Mouse (Mus musculus): ENCODE data around the gene Pla2g12a. TPM values are rescaled to one million over a fixed set of nuclear protein-coding genes. Genes with fewer than 3 reads are reported as not detected.

Pla2g12a gene
- polyA plus RNA-seq, 1 experiment from 2014 or later, result 33.3 TPM

- ChIA-PET POLR2A (no interaction called here), CTCF (interaction anchor here (0.9 to 1.2 kb wide), 2 partner anchors 15 to 16 kb away, joined by 3 read pairs; partner anchors contain the start of gene Pla2g12a)
- no peaks in the 10 kb centered on the region for H3K27me3 ChIP-seq
- ATAC-seq (no peak), DNase-seq (ENCODE audit: low read depth, low spot score) (no peak)
- in situ Hi-C loops (cut with MboI; ENCODE audit: low pct_unique_long_range_greater_than_20kb), result no loop called here
- TF ChIP-seq CTCF (IDR thresholded peaks at IDR 0.05), result peak; percentile 65
These were observed 14.7 kb upstream of the Pla2g12a start for GRCm38 (mm10) chr3:129863698-129864097.

GRCm38 (mm10) chr3:129877327-129877726 is 1.1 kb upstream of the Pla2g12a start:
- no peak for TF ChIP-seq CTCF (IDR thresholded peaks at IDR 0.05)
- in situ Hi-C loops (cut with MboI; ENCODE audit: low pct_unique_long_range_greater_than_20kb), result no loop called here
- no peaks in the 10 kb centered on the region for H3K27me3 ChIP-seq
- DNase-seq (ENCODE audit: low read depth, low spot score), result no peak
- ChIA-PET POLR2A (no interaction called here), CTCF (no interaction called here)
- no peak for ATAC-seq

- in situ Hi-C loops (cut with MboI; ENCODE audit: low pct_unique_long_range_greater_than_20kb), result no loop called here
- ChIA-PET POLR2A (interaction anchor here (1.0 kb wide), 2 partner anchors 15 to 23 kb away, joined by 3 to 6 read pairs; no protein-coding TSS in a partner anchor), CTCF (interaction anchor here (0.8 to 1.3 kb wide), 5 partner anchors 10 to 46 kb away, joined by 3 read pairs; no protein-coding TSS in a partner anchor)
- DNase-seq (ENCODE audit: low read depth, low spot score) (no peak), ATAC-seq (peak; percentile 17)
- H3K27me3 ChIP-seq, result no peaks in the 10 kb centered on the region
- no peak for TF ChIP-seq CTCF (IDR thresholded peaks at IDR 0.05)
These were observed 838 bp downstream of the Pla2g12a start for GRCm38 (mm10) chr3:129879131-129879757.

- TF ChIP-seq CTCF (IDR thresholded peaks at IDR 0.05), result no peak
- DNase-seq (ENCODE audit: low read depth, low spot score), result no peak
- POLR2A ChIA-PET, result interaction anchor here (0.6 to 1.0 kb wide), 3 partner anchors 14 to 32 kb away, joined by 3 to 6 read pairs (median 4); no protein-coding TSS in a partner anchor
- CTCF ChIA-PET, result interaction anchor here (0.8 to 1.3 kb wide), 6 partner anchors 9 to 224 kb away, joined by 3 read pairs; no protein-coding TSS in a partner anchor
- H3K27me3 ChIP-seq, result no peaks in the 10 kb centered on the region
- ATAC-seq, result no peak
- in situ Hi-C loops (cut with MboI; ENCODE audit: low pct_unique_long_range_greater_than_20kb), result no loop called here
These were observed 1.5 kb downstream of the Pla2g12a start for GRCm38 (mm10) chr3:129879913-129880312.

GRCm38 (mm10) chr3:129880925-129881593 is 2.7 kb downstream of the Pla2g12a start:
- no peak for TF ChIP-seq CTCF (IDR thresholded peaks at IDR 0.05)
- H3K27me3 ChIP-seq, result no peaks in the 10 kb centered on the region
- ATAC-seq (no peak), DNase-seq (ENCODE audit: low read depth, low spot score) (no peak)
- ChIA-PET POLR2A (no interaction called here), CTCF (interaction anchor here (1.3 kb wide), 1 partner anchor 10 kb away, joined by 3 read pairs; no protein-coding TSS in a partner anchor)
- in situ Hi-C loops (cut with MboI; ENCODE audit: low pct_unique_long_range_greater_than_20kb), result no loop called here

GRCm38 (mm10) chr3:129885577-129885976 is 7.2 kb downstream of the Pla2g12a start:
- POLR2A ChIA-PET, result no interaction called here

GRCm38 (mm10) chr3:129886430-129886829 is 8.0 kb downstream of the Pla2g12a start:
- ChIA-PET CTCF (interaction anchor here (1.0 to 1.4 kb wide), 2 partner anchors 12 to 13 kb away, joined by 3 read pairs; no protein-coding TSS in a partner anchor), POLR2A (no interaction called here)
- no peak for TF ChIP-seq CTCF (IDR thresholded peaks at IDR 0.05)
- H3K27me3 ChIP-seq, result no peaks in the 10 kb centered on the region
- no peak for ATAC-seq
- DNase-seq (ENCODE audit: low read depth, low spot score), result no peak
- in situ Hi-C loops (cut with MboI; ENCODE audit: low pct_unique_long_range_greater_than_20kb), result no loop called here

More at GRCm38 (mm10) chr3:129885577-129885976, 7.2 kb downstream of the Pla2g12a start:
- CTCF ChIA-PET, result no interaction called here
- no peaks in the 10 kb centered on the region for H3K27me3 ChIP-seq
- TF ChIP-seq CTCF (IDR thresholded peaks at IDR 0.05), result no peak
- in situ Hi-C loops (cut with MboI; ENCODE audit: low pct_unique_long_range_greater_than_20kb), result no loop called here
- DNase-seq (ENCODE audit: low read depth, low spot score) (no peak), ATAC-seq (no peak)

GRCm38 (mm10) chr3:129887779-129888517 is 9.5 kb downstream of the Pla2g12a start:
- in situ Hi-C loops (cut with MboI; ENCODE audit: low pct_unique_long_range_greater_than_20kb), result no loop called here
- TF ChIP-seq CTCF (IDR thresholded peaks at IDR 0.05), result no peak
- H3K27me3 ChIP-seq, result no peaks in the 10 kb centered on the region
- ATAC-seq, result no peak
- POLR2A ChIA-PET, result no interaction called here
- CTCF ChIA-PET, result interaction anchor here (1.7 kb wide), 1 partner anchor 11 kb away, joined by 5 read pairs; no protein-coding TSS in a partner anchor
- no peak for DNase-seq (ENCODE audit: low read depth, low spot score)

- POLR2A ChIA-PET, result no interaction called here
- CTCF ChIA-PET, result interaction anchor here (0.6 to 1.6 kb wide), 2 partner anchors 26 to 69 kb away, joined by 3 read pairs; no protein-coding TSS in a partner anchor
- H3K27me3 ChIP-seq, result no peaks in the 10 kb centered on the region
- in situ Hi-C loops (cut with MboI; ENCODE audit: low pct_unique_long_range_greater_than_20kb), result no loop called here
- DNase-seq (ENCODE audit: low read depth, low spot score) (no peak), ATAC-seq (no peak)
- TF ChIP-seq CTCF (IDR thresholded peaks at IDR 0.05), result no peak
These were observed 13.6 kb downstream of the Pla2g12a start for GRCm38 (mm10) chr3:129892003-129892402.

- ChIA-PET POLR2A (no interaction called here), CTCF (no interaction called here)
- in situ Hi-C loops (cut with MboI; ENCODE audit: low pct_unique_long_range_greater_than_20kb), result no loop called here
- DNase-seq (ENCODE audit: low read depth, low spot score), result no peak
- no peak for TF ChIP-seq CTCF (IDR thresholded peaks at IDR 0.05)
- H3K27me3 ChIP-seq, result no peaks in the 10 kb centered on the region
- no peak for ATAC-seq
These were observed 14.7 kb downstream of the Pla2g12a start for GRCm38 (mm10) chr3:129893143-129893542.
